Mouse (Mus musculus) spleen, postnatal 0 days (tissue): ENCODE results near the gene Olfr319. TPM values are rescaled to one million over a fixed set of nuclear protein-coding genes. Genes with fewer than 3 reads are reported as not detected.

Source experiments
- polyA plus RNA-seq: library from polyadenylated mRNA; unstranded; fragments of >200 nt; fragmentation: Nextera tagmentation; extraction: Ambion mirVana; gene quantifications from 2 replicates; pipeline ENCODE4 v1.2.1, GENCODE M21; 2015

Olfr319 gene
- not detected in 2 replicates for polyA plus RNA-seq

GRCm38 (mm10) chr11:58698862-58699261 lies at the start of gene Olfr319:
Gene Olfr319, plus strand, starts transcription at chr11:58699162.

GRCm38 (mm10) chr11:58658596-58658995 lies 40.4 kb upstream of the Olfr319 start, which contains the start of gene Olfr322:
Gene Olfr322, plus strand, starts transcription at chr11:58658782.

GRCm38 (mm10) chr11:58680799-58681198 lies 18.2 kb upstream of the Olfr319 start, which contains the start of gene Olfr320:
Gene Olfr320, plus strand, starts transcription at chr11:58681099.

GRCm38 (mm10) chr11:58723914-58724313 lies 25.0 kb downstream of the Olfr319 start, which contains the start of gene Olfr318:
Gene Olfr318, minus strand, starts transcription at chr11:58724014.

GRCm38 (mm10) chr11:58738792-58739262 lies 39.9 kb downstream of the Olfr319 start, which contains the start of gene Olfr317:
Gene Olfr317, minus strand, starts transcription at chr11:58739212.

GRCm38 (mm10) chr11:58752434-58752833 lies 53.5 kb downstream of the Olfr319 start, which contains the start of gene Olfr316:
Gene Olfr316, plus strand, starts transcription at chr11:58752734.

Other genes starting within 250 kb of the Olfr319 start
- not detected in 2 replicates for gene Lypd9, start 246.2 kb upstream of the Olfr319 start, polyA plus RNA-seq
- gene Olfr30, start 236.9 kb upstream of the Olfr319 start, polyA plus RNA-seq = not detected in 2 replicates
- gene Olfr332, start 206.6 kb upstream of the Olfr319 start, polyA plus RNA-seq = not detected in 2 replicates
- gene Olfr331, start 196.6 kb upstream of the Olfr319 start, polyA plus RNA-seq = not detected in 2 replicates
- gene Olfr330, start 164.3 kb upstream of the Olfr319 start, polyA plus RNA-seq = not detected in 2 replicates
- not detected in 2 replicates for gene Olfr329-ps, start 152.7 kb upstream of the Olfr319 start, polyA plus RNA-seq
- 0.07 TPM in 1 of 2 replicates, not detected in the other for gene Olfr328, start 143.5 kb upstream of the Olfr319 start, polyA plus RNA-seq
- not detected in 2 replicates for gene Olfr224, start 128.6 kb upstream of the Olfr319 start, polyA plus RNA-seq
- not detected in 2 replicates for gene Olfr325, start 121.4 kb upstream of the Olfr319 start, polyA plus RNA-seq
- not detected in 2 replicates for gene Olfr324, start 104.0 kb upstream of the Olfr319 start, polyA plus RNA-seq
- 0.14 and 0.19 TPM in 2 replicates for gene 2210407C18Rik, start 83.1 kb upstream of the Olfr319 start, polyA plus RNA-seq
- not detected in 2 replicates for gene Olfr323, start 68.7 kb upstream of the Olfr319 start, polyA plus RNA-seq
- gene Trim58, start 58.7 kb upstream of the Olfr319 start, polyA plus RNA-seq = 12.8 and 13.1 TPM in 2 replicates
- 0.04 TPM in 2 replicates for gene Olfr322, start 40.4 kb upstream of the Olfr319 start, polyA plus RNA-seq
- not detected in 2 replicates for gene Olfr320, start 18.1 kb upstream of the Olfr319 start, polyA plus RNA-seq
- gene Olfr318, start 24.9 kb downstream of the Olfr319 start, polyA plus RNA-seq = not detected in 2 replicates
- not detected in 2 replicates for gene Olfr317, start 40.0 kb downstream of the Olfr319 start, polyA plus RNA-seq
- gene Olfr316, start 53.6 kb downstream of the Olfr319 start, polyA plus RNA-seq = not detected in 2 replicates
- gene Olfr315, start 74.0 kb downstream of the Olfr319 start, polyA plus RNA-seq = not detected in 2 replicates
- gene Olfr314, start 83.8 kb downstream of the Olfr319 start, polyA plus RNA-seq = not detected in 2 replicates
- not detected in 2 replicates for gene Fam183b, start 102.8 kb downstream of the Olfr319 start, polyA plus RNA-seq
- not detected in 2 replicates for gene Olfr313, start 115.8 kb downstream of the Olfr319 start, polyA plus RNA-seq
- not detected in 2 replicates for gene Olfr312, start 130.1 kb downstream of the Olfr319 start, polyA plus RNA-seq
- not detected in 2 replicates for gene Olfr311, start 140.1 kb downstream of the Olfr319 start, polyA plus RNA-seq
- 2.7 and 3.0 TPM in 2 replicates for gene Gm12258, start 148.0 kb downstream of the Olfr319 start, polyA plus RNA-seq
- gene 2810021J22Rik, start 168.1 kb downstream of the Olfr319 start, polyA plus RNA-seq = 2.2 and 4.1 TPM in 2 replicates
- gene Zfp39, start 205.1 kb downstream of the Olfr319 start, polyA plus RNA-seq = 6.0 and 6.6 TPM in 2 replicates
- gene Btnl10, start 218.7 kb downstream of the Olfr319 start, polyA plus RNA-seq = 22.2 and 26.7 TPM in 2 replicates
- 175 TPM in 2 replicates for gene Rnf187, start 239.8 kb downstream of the Olfr319 start, polyA plus RNA-seq
- 14.6 and 17.4 TPM in 2 replicates for gene Hist3h2ba, start 249.8 kb downstream of the Olfr319 start, polyA plus RNA-seq